Mouse (Mus musculus) heart, embryonic 16.5 days (tissue): ENCODE measurements around the gene Abat. TPM values are rescaled to one million over a fixed set of nuclear protein-coding genes. Genes with fewer than 3 reads are reported as not detected.

Source experiments
- ATAC-seq: fragments of 200-750 bp; cut with Nextera tagmentation; replicated peaks from 2 replicates; pipeline ENCODE4 v1.8.0; 2017; ENCODE audit warnings: moderate number of reproducible peaks; ENCODE audit not compliant: insufficient read depth, low FRiP score; ENCODE audit errors: extremely low read depth
- H3K27ac ChIP-seq: fragments of 300-500 bp; sonication (generic); 2 replicates; pipeline ENCODE4 v1.5.1; 2014; ENCODE audit warnings: mild to moderate bottlenecking, low read length, control low read depth, moderate library complexity
- H3K27me3 ChIP-seq: fragments of 300-500 bp; sonication (generic); 2 replicates; pipeline ENCODE4 v1.6.1; 2014; ENCODE audit warnings: low read length, mixed read lengths; ENCODE audit not compliant: control insufficient read depth, insufficient read depth
- H3K36me3 ChIP-seq: fragments of 300-500 bp; sonication (generic); 2 replicates; pipeline ENCODE4 v1.6.1; 2014; ENCODE audit not compliant: control insufficient read depth, insufficient read depth
- H3K4me1 ChIP-seq: fragments of 300-500 bp; sonication (generic); 2 replicates; pipeline ENCODE4 v1.6.1; 2014; ENCODE audit warnings: low read length, mixed read lengths; ENCODE audit not compliant: control insufficient read depth, insufficient read depth
- H3K4me2 ChIP-seq: fragments of 300-500 bp; sonication (generic); 2 replicates; pipeline ENCODE4 v1.6.1; 2014; ENCODE audit warnings: low read depth, mild to moderate bottlenecking, control low read depth, low read length
- H3K4me3 ChIP-seq: fragments of 300-500 bp; sonication (generic); 2 replicates; pipeline ENCODE4 v1.5.1; 2014; ENCODE audit warnings: mild to moderate bottlenecking, control low read depth, low read length
- H3K9ac ChIP-seq: fragments of 300-500 bp; sonication (generic); 2 replicates; pipeline ENCODE4 v1.6.1; 2014; ENCODE audit warnings: low read length, control low read depth
- H3K9me3 ChIP-seq: fragments of 300-500 bp; sonication (generic); replicated peaks from 2 replicates; pipeline ENCODE4 v1.6.1; 2016; ENCODE audit warnings: low read length; ENCODE audit not compliant: control insufficient read depth
- whole genome bisulfite sequencing: fragments of 180-500 bp; shearing (Covaris S2); extraction: QIAGEN DNeasy Blood & Tissue Kit; methylation state at CpG from one replicate; pipeline ENCODE4 v1.1.7; 2014; 5-methylcytosine and 5-hydroxymethylcytosine counted together
- polyA plus RNA-seq: library from polyadenylated mRNA; unstranded; fragments of >200 nt; fragmentation: Nextera tagmentation; extraction: Ambion mirVana; gene quantifications from 2 replicates; pipeline ENCODE4 v1.2.1, GENCODE M21; 2015

The Abat gene
- polyA plus RNA-seq, 1 experiment from 2014 or later: 28.6 TPM

GRCm38 (mm10) chr16:8620315-8621115 lies 107.3 kb downstream of the Abat start:
- no peak for ATAC-seq
- no peaks in the 10 kb centered on the region for H3K4me1 ChIP-seq
- H3K9me3 ChIP-seq: no peaks in the 10 kb centered on the region
- no peak overlapping the region for H3K9ac ChIP-seq
- 75% methylated on average over 16 of the region's 16 CpGs for WGBS
- H3K36me3 ChIP-seq: 0 out of 2 replicates have a peak, but pooled peaks cover 3% of the 10 kb centered on the region
- H3K27ac ChIP-seq: no peak overlapping the region
- H3K4me2 ChIP-seq: no peak overlapping the region
- H3K4me3 ChIP-seq: no peak overlapping the region
- H3K27me3 ChIP-seq: no peaks in the 10 kb centered on the region

- Histone ChIP-seq H3K9ac (no peak overlapping the region), H3K4me1 (no peaks in the 10 kb centered on the region; the same call in 1 of the 2 replicates), H3K4me3 (no peak overlapping the region), H3K27ac (no peak overlapping the region), H3K4me2 (no peak overlapping the region), H3K27me3 (no peaks in the 10 kb centered on the region), H3K36me3 (peaks cover 11% of the 10 kb centered on the region), H3K9me3 (no peaks in the 10 kb centered on the region)
- WGBS: 76% methylated on average over 2 of the region's 2 CpGs
- no peak for ATAC-seq
Observed at GRCm38 (mm10) chr16:8630419-8630818, 117.2 kb downstream of the Abat start.

GRCm38 (mm10) chr16:8631428-8631827 lies 118.2 kb downstream of the Abat start:
- no peak overlapping the region for H3K4me3 ChIP-seq
- H3K9ac ChIP-seq: no peak overlapping the region
- WGBS: 80% methylated on average over 5 of the region's 5 CpGs
- peaks cover 15% of the 10 kb centered on the region for H3K36me3 ChIP-seq
- peaks cover 9% of the 10 kb centered on the region for H3K4me1 ChIP-seq
- no peak overlapping the region for H3K4me2 ChIP-seq
- H3K9me3 ChIP-seq: no peaks in the 10 kb centered on the region
- no peak overlapping the region for H3K27ac ChIP-seq
- ATAC-seq: no peak
- H3K27me3 ChIP-seq: no peaks in the 10 kb centered on the region

GRCm38 (mm10) chr16:8636867-8637216 lies 123.6 kb downstream of the Abat start:
- Histone ChIP-seq H3K27me3 (no peaks in the 10 kb centered on the region), H3K4me3 (peak overlapping the region; percentile 90), H3K9me3 (no peaks in the 10 kb centered on the region), H3K4me2 (peak overlapping the region; percentile 85), H3K36me3 (peaks cover 15% of the 10 kb centered on the region), H3K4me1 (peaks cover 25% of the 10 kb centered on the region), H3K9ac (peak overlapping the region; percentile 91), H3K27ac (peak overlapping the region; percentile 93)
- under 1% methylated on average over 13 of the region's 13 CpGs for WGBS
- ATAC-seq: no peak

GRCm38 (mm10) chr16:8637217-8638051 lies 124.2 kb downstream of the Abat start, which contains the start of the genes Pmm2 and Tmem186:
Pmm2 (plus strand) TSS chr16:8637674.
Tmem186 (minus strand) TSS chr16:8637712.
- peak; percentile 88 for ATAC-seq
- under 1% methylated on average over 59 of the region's 59 CpGs for WGBS
- H3K4me3 ChIP-seq: peak within 1 kb of the TSS; percentile 90

GRCm38 (mm10) chr16:8638131-8638530 lies 124.9 kb downstream of the Abat start:
- Histone ChIP-seq H3K9ac (peak overlapping the region; percentile 91), H3K4me2 (peak overlapping the region; percentile 85), H3K4me1 (peaks cover 25% of the 10 kb centered on the region), H3K9me3 (no peaks in the 10 kb centered on the region), H3K4me3 (peak overlapping the region; percentile 90), H3K27me3 (no peaks in the 10 kb centered on the region), H3K27ac (peak overlapping the region; percentile 93), H3K36me3 (peaks cover 14% of the 10 kb centered on the region)
- WGBS: 34% methylated on average over 7 of the region's 7 CpGs
- ATAC-seq: no peak

More at GRCm38 (mm10) chr16:8637217-8638051, 124.2 kb downstream of the Abat start, which contains the start of the genes Pmm2 and Tmem186:
- peak within 1 kb of the TSS; percentile 93 for H3K27ac ChIP-seq
- H3K9ac ChIP-seq: peak within 1 kb of the TSS; percentile 91
- peaks cover 25% of the 10 kb centered on the region for H3K4me1 ChIP-seq
- no peaks in the 10 kb centered on the region for H3K27me3 ChIP-seq
- H3K36me3 ChIP-seq: peaks cover 15% of the 10 kb centered on the region
- H3K9me3 ChIP-seq: no peaks in the 10 kb centered on the region
- H3K4me2 ChIP-seq: peak within 1 kb of the TSS; percentile 85

DNA sequence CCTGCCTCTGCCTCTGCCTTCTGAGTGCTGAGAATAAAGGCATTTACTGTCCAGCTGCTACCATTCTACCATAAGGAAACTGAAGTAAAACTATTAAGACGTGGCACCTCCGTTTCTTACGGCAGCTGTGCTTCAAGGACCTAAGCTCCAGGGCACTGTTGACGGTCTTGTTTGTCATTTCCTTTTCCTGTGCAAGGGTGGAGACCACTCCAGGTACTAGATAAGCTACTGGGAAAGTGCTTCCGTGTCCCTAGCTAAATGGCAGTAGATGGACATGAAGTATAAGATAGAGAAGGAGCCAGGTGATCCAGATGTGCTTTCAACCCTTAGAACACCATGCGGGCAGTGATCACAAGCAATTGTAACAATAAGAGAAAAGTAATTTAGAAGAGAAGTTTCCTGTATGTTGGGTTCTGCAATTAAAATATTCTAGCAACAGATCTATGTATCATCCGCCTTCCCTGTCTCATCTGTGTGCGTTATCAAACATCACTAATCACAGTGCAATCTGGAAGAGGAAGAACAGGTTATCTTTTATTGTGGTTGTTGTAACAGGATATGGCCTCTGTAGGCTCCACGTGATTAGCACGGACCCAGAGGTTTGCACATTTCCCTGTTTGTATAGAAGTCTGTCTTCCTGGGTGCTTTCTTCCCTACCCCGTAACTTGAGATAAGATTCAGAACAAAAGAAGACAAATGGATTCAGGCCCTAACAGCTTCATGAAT lies 126.4 kb downstream of the Abat start:
- H3K4me3 ChIP-seq: no peak overlapping the region
- H3K9me3 ChIP-seq: no peaks in the 10 kb centered on the region
- peaks cover 25% of the 10 kb centered on the region for H3K4me1 ChIP-seq
- peaks cover 22% of the 10 kb centered on the region for H3K36me3 ChIP-seq
- H3K27ac ChIP-seq: no peak overlapping the region
- no peaks in the 10 kb centered on the region for H3K27me3 ChIP-seq
- no peak for ATAC-seq
- H3K4me2 ChIP-seq: no peak overlapping the region
- no peak overlapping the region for H3K9ac ChIP-seq
- 69% methylated on average over 11 of the region's 11 CpGs for WGBS

DNA sequence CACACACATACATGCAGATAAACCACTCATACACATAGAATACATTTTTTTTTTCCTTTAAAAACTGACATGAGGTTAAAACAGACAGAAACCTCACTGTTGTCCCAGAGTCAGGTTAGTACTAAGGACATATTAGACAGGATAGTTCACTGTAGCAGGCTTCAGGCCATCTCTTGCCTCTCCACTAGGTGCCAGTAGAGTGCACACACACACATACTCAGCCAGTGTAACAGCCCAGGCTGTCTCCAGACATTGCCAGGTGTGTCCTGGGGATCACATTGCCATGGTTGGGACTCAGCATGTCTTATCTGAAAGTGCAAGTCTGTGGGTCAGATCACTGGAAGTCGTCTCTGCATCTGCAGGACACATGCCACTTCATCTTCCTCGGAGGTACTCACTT lies 130.6 kb downstream of the Abat start:
- Histone ChIP-seq H3K36me3 (peaks cover 49% of the 10 kb centered on the region), H3K4me1 (peaks cover 7% of the 10 kb centered on the region), H3K9ac (no peak overlapping the region), H3K9me3 (no peaks in the 10 kb centered on the region), H3K27ac (no peak overlapping the region), H3K27me3 (no peaks in the 10 kb centered on the region), H3K4me2 (no peak overlapping the region), H3K4me3 (no peak overlapping the region)
- WGBS: 64% methylated on average over 2 of the region's 2 CpGs
- ATAC-seq: peak; percentile 71; the same call in 1 of the 2 replicates
